Mouse (Mus musculus): Measurements from ENCODE around the gene Pif1. TPM values are rescaled to one million over a fixed set of nuclear protein-coding genes. Genes with fewer than 3 reads are reported as not detected.

Pif1 gene
- polyA plus RNA-seq, 1 experiment from 2014 or later, result 16.7 TPM

- DNase-seq (ENCODE audit: low spot score), result no peak
- Histone ChIP-seq H3K27ac (no peak overlapping the region), H3K4me3 (no peak overlapping the region), H3K4me1 (0 out of 2 replicates have a peak, but pooled peaks cover 2% of the 10 kb centered on the region), H3K27me3 (ENCODE audit: insufficient read depth, poor library complexity, severe bottlenecking) (no peaks in the 10 kb centered on the region), H3K36me3 (peaks cover 67% of the 10 kb centered on the region), H3K9me3 (no peaks in the 10 kb centered on the region)
- WGBS, result 87% methylated on average over 6 of the region's 6 CpGs
These were observed 18.2 kb upstream of the Pif1 start for GRCm38 (mm10) chr9:65568787-65569186.

GRCm38 (mm10) chr9:65569491-65569971, 17.4 kb upstream of the Pif1 start:
- Histone ChIP-seq H3K9me3 (no peaks in the 10 kb centered on the region), H3K27me3 (ENCODE audit: insufficient read depth, poor library complexity, severe bottlenecking) (no peaks in the 10 kb centered on the region), H3K4me3 (no peak overlapping the region), H3K4me1 (peaks cover 4% of the 10 kb centered on the region), H3K36me3 (peaks cover 64% of the 10 kb centered on the region), H3K27ac (no peak overlapping the region)
- 84% methylated on average over 6 of the region's 6 CpGs for WGBS
- DNase-seq (ENCODE audit: low spot score), result no peak

DNA sequence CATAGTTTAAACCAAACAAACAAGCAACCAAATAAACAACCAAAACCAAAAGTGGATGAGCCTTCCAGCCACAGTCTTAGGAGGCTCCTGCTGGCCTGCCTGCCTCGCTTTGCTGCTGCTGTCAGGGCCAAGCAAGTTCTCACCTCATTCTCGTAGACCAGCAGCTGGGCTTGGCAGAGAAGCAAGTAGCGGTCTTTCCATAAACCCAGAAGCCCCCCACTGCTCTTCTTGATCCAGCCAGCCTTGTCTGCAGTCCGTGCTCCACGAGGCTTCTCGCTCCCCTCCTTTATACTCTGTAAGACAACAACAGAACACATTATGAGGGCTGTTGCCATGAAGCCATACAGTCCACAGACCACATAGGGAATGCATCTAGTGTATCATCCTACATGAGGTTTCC, 14.1 kb upstream of the Pif1 start:
- peaks cover 35% of the 10 kb centered on the region for H3K4me1 ChIP-seq
- no peaks in the 10 kb centered on the region for H3K9me3 ChIP-seq
- no peak overlapping the region for H3K4me3 ChIP-seq
- peaks cover 38% of the 10 kb centered on the region for H3K36me3 ChIP-seq
- H3K27me3 ChIP-seq (ENCODE audit: insufficient read depth, poor library complexity, severe bottlenecking), result no peaks in the 10 kb centered on the region
- no peak overlapping the region for H3K27ac ChIP-seq
- WGBS, result 87% methylated on average over 6 of the region's 6 CpGs
- DNase-seq (ENCODE audit: low spot score), result no peak

DNA sequence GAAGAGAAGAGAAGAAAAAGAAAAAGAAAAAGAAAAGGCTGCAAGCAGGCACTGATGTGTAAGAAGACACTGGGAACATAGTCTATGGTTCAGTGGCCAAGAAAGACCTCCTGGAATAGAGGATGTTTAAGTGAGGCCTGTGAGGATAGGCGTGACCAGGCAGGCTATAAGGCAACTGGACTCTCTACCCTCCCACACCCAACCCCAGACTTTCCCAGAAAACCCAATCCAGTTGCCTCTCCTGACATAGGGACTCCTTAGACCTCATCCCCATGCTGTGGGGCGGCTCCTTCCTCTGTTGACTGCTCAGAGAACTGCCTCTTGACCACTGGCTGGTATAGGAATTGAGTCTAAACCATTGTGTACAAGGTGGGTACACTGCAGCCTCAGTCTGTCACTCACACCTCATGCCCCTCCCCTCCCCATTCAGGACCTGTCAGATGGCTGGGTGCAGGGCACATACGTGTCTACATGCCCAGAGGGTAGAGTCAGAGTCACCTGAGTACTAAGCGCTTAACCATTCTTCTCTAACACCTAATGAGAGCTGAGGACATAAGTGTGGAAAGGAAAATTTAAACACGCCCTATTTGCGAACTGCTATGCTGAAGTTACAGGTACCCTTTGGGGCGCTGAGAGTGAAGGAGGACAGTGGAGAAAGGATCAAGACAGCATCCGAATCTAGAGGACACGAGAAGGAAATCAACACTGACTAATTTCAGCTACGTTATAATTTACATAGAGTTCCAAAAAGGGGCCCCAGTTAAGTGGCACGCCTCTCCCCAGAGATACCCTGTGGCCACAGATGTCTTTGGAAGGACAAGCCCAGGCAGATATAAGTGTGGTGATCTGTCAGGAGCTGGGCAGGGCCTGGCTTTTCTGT, 12.2 kb upstream of the Pif1 start:
- Histone ChIP-seq H3K9me3 (no peaks in the 10 kb centered on the region), H3K36me3 (peaks cover 23% of the 10 kb centered on the region), H3K4me1 (peaks cover 55% of the 10 kb centered on the region), H3K27ac (peak overlapping the region; percentile 76), H3K4me3 (no peak overlapping the region), H3K27me3 (ENCODE audit: insufficient read depth, poor library complexity, severe bottlenecking) (no peaks in the 10 kb centered on the region)
- 78% methylated on average over 11 of the region's 11 CpGs for WGBS
- peak; percentile 75 for DNase-seq (ENCODE audit: low spot score)

DNA sequence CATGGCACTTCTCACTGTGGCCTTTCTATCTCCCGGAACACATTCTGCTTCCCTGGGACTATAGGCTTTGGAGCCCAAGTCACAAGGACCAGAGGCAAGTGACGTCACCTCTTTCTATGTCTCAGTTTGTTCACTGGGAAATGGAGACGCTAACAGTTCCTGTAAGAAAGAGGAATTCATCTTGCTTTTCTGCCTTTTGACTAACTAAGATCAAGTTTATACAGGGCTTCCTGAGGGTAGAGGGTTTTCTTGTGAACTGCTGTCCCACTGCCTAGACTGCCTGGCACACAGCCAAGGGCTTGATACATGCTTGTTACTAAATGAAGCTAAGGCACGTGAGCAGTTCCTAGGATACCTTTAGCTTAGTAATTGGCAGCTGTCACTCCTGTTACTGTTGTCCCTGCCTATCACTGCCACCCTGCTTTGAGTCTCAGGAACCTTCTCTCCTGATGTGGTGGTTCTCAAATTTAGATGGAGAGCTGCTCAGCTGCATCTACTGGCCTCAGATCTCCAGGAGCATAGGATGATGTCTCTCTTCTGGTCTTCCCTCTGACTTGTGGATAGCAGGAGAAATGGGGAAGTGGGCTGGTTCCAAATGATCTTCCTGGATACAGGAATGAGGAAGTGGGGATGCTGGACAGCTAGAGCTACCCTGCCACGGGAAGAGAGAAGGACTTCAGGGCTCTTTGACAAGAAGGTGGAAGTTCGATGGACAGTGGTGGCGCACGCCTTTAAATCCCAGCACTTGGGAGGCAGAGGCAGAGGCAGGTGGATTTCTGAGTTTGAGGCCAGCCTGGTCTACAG, 11.4 kb upstream of the Pif1 start:
- Histone ChIP-seq H3K36me3 (peaks cover 19% of the 10 kb centered on the region), H3K27me3 (ENCODE audit: insufficient read depth, poor library complexity, severe bottlenecking) (no peaks in the 10 kb centered on the region), H3K9me3 (no peaks in the 10 kb centered on the region), H3K4me3 (no peak overlapping the region), H3K4me1 (peaks cover 59% of the 10 kb centered on the region), H3K27ac (peak overlapping the region; percentile 76)
- peak; percentile 75 for DNase-seq (ENCODE audit: low spot score)
- 58% methylated on average over 8 of the region's 8 CpGs for WGBS

DNA sequence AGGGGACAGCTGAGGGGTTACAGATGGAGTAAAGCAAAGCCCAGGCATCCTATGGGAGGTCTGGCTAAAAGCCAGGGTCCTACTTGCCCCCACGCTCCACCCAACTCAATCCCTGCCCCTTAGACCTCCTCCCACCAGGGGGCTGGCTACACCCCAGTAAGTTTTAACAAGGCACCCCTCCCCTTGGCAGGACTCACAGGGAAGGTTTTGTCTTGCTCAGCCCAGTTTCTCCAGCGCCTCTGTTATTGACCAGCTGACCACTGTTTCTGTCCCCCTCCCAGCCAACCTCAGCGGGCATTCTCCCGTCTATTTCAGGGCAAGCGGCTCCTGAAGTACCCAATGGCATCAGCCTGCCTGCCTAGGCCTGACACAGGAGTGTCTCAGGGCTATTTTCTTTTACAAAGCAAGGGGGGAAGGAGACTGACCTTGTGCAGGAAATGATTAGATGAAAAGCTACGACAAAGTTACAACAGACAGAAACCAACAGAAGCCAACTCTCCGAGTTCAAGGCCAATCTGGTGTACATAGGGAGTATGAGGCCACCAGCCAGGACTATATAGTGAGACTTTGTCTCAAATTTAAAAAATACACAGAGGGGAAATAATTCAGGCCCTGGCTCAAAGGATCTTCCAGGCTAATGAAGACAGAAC, 10.0 kb upstream of the Pif1 start:
- Histone ChIP-seq H3K4me1 (peaks cover 63% of the 10 kb centered on the region), H3K27me3 (ENCODE audit: insufficient read depth, poor library complexity, severe bottlenecking) (no peaks in the 10 kb centered on the region), H3K36me3 (peaks cover 10% of the 10 kb centered on the region), H3K27ac (peak overlapping the region; percentile 62), H3K9me3 (no peaks in the 10 kb centered on the region), H3K4me3 (no peak overlapping the region)
- WGBS, result 59% methylated on average over 7 of the region's 7 CpGs
- DNase-seq (ENCODE audit: low spot score), result peak; percentile 71

DNA sequence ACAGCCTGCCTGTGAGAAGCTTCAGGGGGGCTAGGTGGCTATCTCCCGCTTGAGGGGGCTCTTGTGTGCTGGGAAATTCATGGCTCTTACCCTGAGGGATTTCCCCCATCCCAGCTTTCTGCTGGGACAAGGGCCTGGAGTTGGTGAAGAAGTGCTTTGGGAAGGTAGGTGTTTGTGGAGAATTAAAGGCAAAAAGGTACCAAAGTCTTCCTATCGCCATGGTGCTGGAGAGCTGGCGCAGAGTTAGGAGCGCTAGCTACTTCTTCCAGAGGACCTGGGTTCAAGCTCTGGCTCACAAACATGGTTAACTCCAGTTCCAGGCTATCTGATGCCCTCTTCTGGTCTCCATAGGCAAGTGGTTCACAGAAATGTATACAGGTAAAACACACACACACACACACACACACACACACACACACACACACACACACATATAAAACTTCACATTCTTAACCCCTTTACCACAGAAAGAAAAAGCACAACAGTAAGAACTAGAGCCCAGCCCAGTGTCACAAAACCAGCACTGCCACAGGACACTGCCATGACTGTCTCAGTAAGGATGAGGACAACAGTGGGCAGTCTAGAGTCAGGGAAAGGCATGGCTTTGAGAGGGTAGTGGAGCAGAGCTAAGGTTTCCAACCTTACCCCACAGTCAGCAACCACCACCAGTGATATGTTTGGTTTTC, 9.3 kb upstream of the Pif1 start:
- DNase-seq (ENCODE audit: low spot score), result peak; percentile 74
- Histone ChIP-seq H3K9me3 (no peaks in the 10 kb centered on the region), H3K36me3 (peaks cover 4% of the 10 kb centered on the region), H3K27ac (peak overlapping the region; percentile 62), H3K27me3 (ENCODE audit: insufficient read depth, poor library complexity, severe bottlenecking) (no peaks in the 10 kb centered on the region), H3K4me3 (no peak overlapping the region), H3K4me1 (peaks cover 63% of the 10 kb centered on the region)
- 92% methylated on average over 4 of the region's 4 CpGs for WGBS

- WGBS, result 45% methylated on average over 9 of the region's 9 CpGs
- no peaks in the 10 kb centered on the region for H3K36me3 ChIP-seq
- peak overlapping the region; percentile 87 for H3K27ac ChIP-seq
- H3K4me1 ChIP-seq, result peaks cover 63% of the 10 kb centered on the region
- DNase-seq (ENCODE audit: low spot score), result peak; percentile 76
- H3K4me3 ChIP-seq, result peak overlapping the region; percentile 71
- no peaks in the 10 kb centered on the region for H3K27me3 ChIP-seq (ENCODE audit: insufficient read depth, poor library complexity, severe bottlenecking)
- no peaks in the 10 kb centered on the region for H3K9me3 ChIP-seq
These were observed 8.1 kb upstream of the Pif1 start for GRCm38 (mm10) chr9:65578801-65579249.

DNA sequence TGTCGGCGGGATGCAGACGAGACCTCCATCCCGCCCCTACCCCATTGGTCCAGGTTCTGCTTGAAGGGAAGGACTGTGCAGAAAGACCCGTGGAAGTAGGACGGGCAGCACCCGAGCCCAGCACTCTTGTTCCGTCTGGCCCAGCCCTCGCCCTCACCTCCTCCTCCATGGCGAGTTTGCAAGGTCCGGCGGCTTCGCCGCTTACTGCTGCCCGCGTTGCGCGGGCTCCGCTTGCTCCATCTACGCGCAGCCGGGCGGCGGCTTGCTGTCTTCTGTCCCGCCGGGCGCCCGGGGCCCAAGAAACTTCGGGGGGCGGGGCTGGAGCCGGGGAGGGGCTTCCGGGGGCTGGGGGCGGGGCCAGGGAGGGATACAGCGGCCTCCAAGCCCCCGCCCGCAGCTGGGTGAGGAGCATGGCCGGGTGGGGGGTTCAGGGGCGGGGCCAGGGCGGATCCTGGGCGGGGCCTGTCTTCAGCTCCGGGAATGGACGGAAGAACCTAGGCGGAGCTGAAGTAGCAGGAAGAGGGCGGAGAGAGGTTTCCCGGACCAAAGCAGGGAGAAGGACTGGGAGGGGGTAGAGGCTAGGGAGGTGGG, 7.1 kb upstream of the Pif1 start, which contains the start of gene Plekho2:
Gene Plekho2 (minus strand): TSS at position 260 of the 591 bp plus-strand sequence.
- DNase-seq (ENCODE audit: low spot score), result peak; percentile 100
- 1% methylated on average over 43 of the region's 45 CpGs for WGBS
- Histone ChIP-seq H3K4me3 (peak within 1 kb of the TSS; percentile 71), H3K9me3 (no peaks in the 10 kb centered on the region), H3K4me1 (peaks cover 57% of the 10 kb centered on the region), H3K36me3 (no peaks in the 10 kb centered on the region), H3K27me3 (ENCODE audit: insufficient read depth, poor library complexity, severe bottlenecking) (no peaks in the 10 kb centered on the region), H3K27ac (peak within 1 kb of the TSS; percentile 87)

DNA sequence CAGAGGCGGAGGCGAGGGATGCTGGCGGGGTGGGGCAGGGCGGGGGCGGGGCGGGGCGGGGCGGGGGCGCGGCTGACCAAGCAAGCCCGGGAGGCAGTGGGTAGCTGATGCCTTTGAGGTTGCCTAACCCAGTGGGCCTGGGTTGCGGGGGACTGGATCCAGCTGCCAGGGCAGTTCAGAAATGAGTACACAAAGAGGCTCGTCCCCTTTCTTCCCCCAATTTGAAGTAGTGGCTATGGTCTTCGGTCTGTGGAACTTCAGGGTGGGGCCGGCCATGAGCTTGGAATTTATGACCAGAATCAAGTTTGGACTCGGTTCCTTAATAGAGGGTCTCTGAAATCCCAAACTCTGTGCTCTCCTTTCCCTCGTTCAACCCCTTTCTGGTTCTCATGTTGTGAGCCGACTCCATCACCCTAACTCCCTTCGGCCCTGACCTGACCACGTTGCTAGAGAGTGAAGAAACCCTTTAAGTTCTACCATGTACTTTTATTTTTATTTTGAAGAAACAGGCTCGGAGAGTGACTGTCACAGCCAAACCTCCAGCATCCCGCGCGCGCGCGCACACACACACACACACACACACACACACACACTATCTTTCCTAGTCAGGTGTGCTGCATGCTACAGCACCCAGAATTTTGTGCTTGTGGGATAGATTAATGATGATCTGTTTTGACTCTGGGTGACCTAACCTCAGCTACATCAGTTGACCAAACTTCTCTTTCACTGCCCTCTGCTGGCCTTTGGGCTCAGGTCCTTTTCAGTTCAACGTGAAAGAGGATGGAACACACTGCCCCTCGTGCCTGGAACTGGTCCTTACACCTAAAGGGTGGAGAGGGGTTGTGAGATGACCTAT, 6.3 kb upstream of the Pif1 start:
- Histone ChIP-seq H3K27ac (peak overlapping the region; percentile 87), H3K9me3 (no peaks in the 10 kb centered on the region), H3K4me1 (peaks cover 50% of the 10 kb centered on the region), H3K36me3 (no peaks in the 10 kb centered on the region), H3K4me3 (peak overlapping the region; percentile 71), H3K27me3 (ENCODE audit: insufficient read depth, poor library complexity, severe bottlenecking) (no peaks in the 10 kb centered on the region)
- DNase-seq (ENCODE audit: low spot score), result peak; percentile 94
- WGBS, result 8% methylated on average over 21 of the region's 29 CpGs

GRCm38 (mm10) chr9:65583045-65583444, 3.9 kb upstream of the Pif1 start:
- 18% methylated on average over 8 of the region's 8 CpGs for WGBS
- Histone ChIP-seq H3K36me3 (no peaks in the 10 kb centered on the region), H3K4me1 (peaks cover 32% of the 10 kb centered on the region), H3K27me3 (ENCODE audit: insufficient read depth, poor library complexity, severe bottlenecking) (no peaks in the 10 kb centered on the region), H3K4me3 (no peak overlapping the region), H3K9me3 (no peaks in the 10 kb centered on the region), H3K27ac (0 out of 2 replicates have a peak overlapping the region, but pooled peaks have one; percentile 16)
- DNase-seq (ENCODE audit: low spot score), result peak; percentile 76
